Mouse (Mus musculus): Measurements from ENCODE around the gene Cacna1g. TPM values are rescaled to one million over a fixed set of nuclear protein-coding genes. Genes with fewer than 3 reads are reported as not detected.

Cacna1g gene
- polyA plus RNA-seq (2015; fragmentation: Nextera tagmentation; extraction: Ambion mirVana): 15.1 and 20.5 TPM in 2 replicates

- H3K36me3 ChIP-seq (ENCODE audit: control insufficient read depth, insufficient read depth, low read length): no peaks in the 10 kb centered on the region
- peak within 1 kb of the TSS; percentile 68 for H3K4me2 ChIP-seq (ENCODE audit: low read length)
- WGBS: under 1% methylated on average over 31 of the region's 71 CpGs
- peak within 1 kb of the TSS; percentile 87 for H3K27ac ChIP-seq (ENCODE audit: low read depth, low read length)
- peak within 1 kb of the TSS; percentile 92 for H3K9ac ChIP-seq (ENCODE audit: low read depth, low read length)
- H3K4me3 ChIP-seq (ENCODE audit: low read length): peak within 1 kb of the TSS; percentile 80
- no peaks in the 10 kb centered on the region for H3K9me3 ChIP-seq (ENCODE audit: control insufficient read depth, low read length)
- ATAC-seq: peak; percentile 88
- H3K27me3 ChIP-seq (replicated peaks; ENCODE audit: control insufficient read depth, insufficient read depth, low read length): no peaks in the 10 kb centered on the region
- H3K4me1 ChIP-seq (ENCODE audit: control insufficient read depth, insufficient read depth, low read depth, low read length): peaks cover 43% of the 10 kb centered on the region
These were observed at the start of gene Cacna1g for GRCm38 (mm10) chr11:94473707-94474543. TSS of gene Cacna1g (minus strand) at chr11:94474198.

GRCm38 (mm10) chr11:94521219-94521843, 47.3 kb upstream of the Cacna1g start, which contains the start of gene Mycbpap:
TSS of gene Mycbpap (minus strand) at chr11:94521742.
- ATAC-seq: peak; percentile 90
- Histone ChIP-seq H3K9me3 (ENCODE audit: control insufficient read depth, low read length) (no peaks in the 10 kb centered on the region), H3K36me3 (ENCODE audit: control insufficient read depth, insufficient read depth, low read length) (no peaks in the 10 kb centered on the region), H3K27me3 (replicated peaks; ENCODE audit: control insufficient read depth, insufficient read depth, low read length) (no peaks in the 10 kb centered on the region), H3K9ac (ENCODE audit: low read depth, low read length) (peak within 1 kb of the TSS; percentile 71), H3K4me2 (ENCODE audit: low read length) (peak within 1 kb of the TSS; percentile 93), H3K4me3 (ENCODE audit: low read length) (peak within 1 kb of the TSS; percentile 57), H3K4me1 (ENCODE audit: control insufficient read depth, insufficient read depth, low read depth, low read length) (no peaks in the 10 kb centered on the region), H3K27ac (ENCODE audit: low read depth, low read length) (peak within 1 kb of the TSS; percentile 40; the same call in 1 of the 2 replicates)
- 1% methylated on average over 42 of the region's 42 CpGs for WGBS

- WGBS: 59% methylated on average over 9 of the region's 9 CpGs
- H3K27me3 ChIP-seq (replicated peaks; ENCODE audit: control insufficient read depth, insufficient read depth, low read length): no peaks in the 10 kb centered on the region
These were observed 39.5 kb upstream of the Cacna1g start for GRCm38 (mm10) chr11:94513452-94513851.

GRCm38 (mm10) chr11:94508976-94509375, 35.0 kb upstream of the Cacna1g start:
- ATAC-seq: no peak
- Histone ChIP-seq H3K27me3 (replicated peaks; ENCODE audit: control insufficient read depth, insufficient read depth, low read length) (no peaks in the 10 kb centered on the region; the same call in 1 of the 2 replicates), H3K4me1 (ENCODE audit: control insufficient read depth, insufficient read depth, low read depth, low read length) (no peaks in the 10 kb centered on the region), H3K27ac (ENCODE audit: low read depth, low read length) (no peak overlapping the region), H3K9ac (ENCODE audit: low read depth, low read length) (no peak overlapping the region), H3K4me3 (ENCODE audit: low read length) (no peak overlapping the region), H3K4me2 (ENCODE audit: low read length) (no peak overlapping the region), H3K9me3 (ENCODE audit: control insufficient read depth, low read length) (no peaks in the 10 kb centered on the region), H3K36me3 (ENCODE audit: control insufficient read depth, insufficient read depth, low read length) (no peaks in the 10 kb centered on the region)
- 92% methylated on average over 10 of the region's 10 CpGs for WGBS

More at GRCm38 (mm10) chr11:94513452-94513851, 39.5 kb upstream of the Cacna1g start:
- no peak for ATAC-seq
- Histone ChIP-seq H3K9me3 (ENCODE audit: control insufficient read depth, low read length) (no peaks in the 10 kb centered on the region), H3K9ac (ENCODE audit: low read depth, low read length) (no peak overlapping the region), H3K4me2 (ENCODE audit: low read length) (no peak overlapping the region), H3K27ac (ENCODE audit: low read depth, low read length) (no peak overlapping the region), H3K4me1 (ENCODE audit: control insufficient read depth, insufficient read depth, low read depth, low read length) (no peaks in the 10 kb centered on the region), H3K36me3 (ENCODE audit: control insufficient read depth, insufficient read depth, low read length) (no peaks in the 10 kb centered on the region), H3K4me3 (ENCODE audit: low read length) (no peak overlapping the region)

- no peak overlapping the region for H3K9ac ChIP-seq (ENCODE audit: low read depth, low read length)
- 86% methylated on average over 8 of the region's 8 CpGs for WGBS
- H3K27ac ChIP-seq (ENCODE audit: low read depth, low read length): no peak overlapping the region
- H3K4me1 ChIP-seq (ENCODE audit: control insufficient read depth, insufficient read depth, low read depth, low read length): peaks cover 18% of the 10 kb centered on the region
- no peak overlapping the region for H3K4me2 ChIP-seq (ENCODE audit: low read length)
- no peak for ATAC-seq
- H3K27me3 ChIP-seq (replicated peaks; ENCODE audit: control insufficient read depth, insufficient read depth, low read length): peaks cover 2% of the 10 kb centered on the region; the same call in 1 of the 2 replicates
- H3K36me3 ChIP-seq (ENCODE audit: control insufficient read depth, insufficient read depth, low read length): no peaks in the 10 kb centered on the region
- H3K4me3 ChIP-seq (ENCODE audit: low read length): no peak overlapping the region
- H3K9me3 ChIP-seq (ENCODE audit: control insufficient read depth, low read length): no peaks in the 10 kb centered on the region
These were observed 27.5 kb upstream of the Cacna1g start for GRCm38 (mm10) chr11:94501482-94501881.

- no peaks in the 10 kb centered on the region for H3K9me3 ChIP-seq (ENCODE audit: control insufficient read depth, low read length)
- no peak overlapping the region for H3K9ac ChIP-seq (ENCODE audit: low read depth, low read length)
- no peak for ATAC-seq
- H3K36me3 ChIP-seq (ENCODE audit: control insufficient read depth, insufficient read depth, low read length): no peaks in the 10 kb centered on the region
- H3K27ac ChIP-seq (ENCODE audit: low read depth, low read length): no peak overlapping the region
- peak overlapping the region; percentile 60 for H3K4me2 ChIP-seq (ENCODE audit: low read length)
- H3K4me3 ChIP-seq (ENCODE audit: low read length): no peak overlapping the region; the same call in 1 of the 2 replicates
- WGBS: 29% methylated on average over 8 of the region's 8 CpGs
- peaks cover 18% of the 10 kb centered on the region for H3K4me1 ChIP-seq (ENCODE audit: control insufficient read depth, insufficient read depth, low read depth, low read length)
- peaks cover 2% of the 10 kb centered on the region; the same call in 1 of the 2 replicates for H3K27me3 ChIP-seq (replicated peaks; ENCODE audit: control insufficient read depth, insufficient read depth, low read length)
These were observed 26.4 kb upstream of the Cacna1g start for GRCm38 (mm10) chr11:94500362-94500761.

GRCm38 (mm10) chr11:94499661-94500152, 25.7 kb upstream of the Cacna1g start, which contains the start of gene Epn3:
TSS of gene Epn3 (minus strand) at chr11:94499974.
- Histone ChIP-seq H3K4me1 (ENCODE audit: control insufficient read depth, insufficient read depth, low read depth, low read length) (peaks cover 18% of the 10 kb centered on the region), H3K27me3 (replicated peaks; ENCODE audit: control insufficient read depth, insufficient read depth, low read length) (peaks cover 2% of the 10 kb centered on the region; the same call in 1 of the 2 replicates), H3K4me3 (ENCODE audit: low read length) (peak within 1 kb of the TSS; percentile 36), H3K9ac (ENCODE audit: low read depth, low read length) (peak within 1 kb of the TSS; percentile 58), H3K4me2 (ENCODE audit: low read length) (peak within 1 kb of the TSS; percentile 60), H3K36me3 (ENCODE audit: control insufficient read depth, insufficient read depth, low read length) (no peaks in the 10 kb centered on the region), H3K9me3 (ENCODE audit: control insufficient read depth, low read length) (no peaks in the 10 kb centered on the region), H3K27ac (ENCODE audit: low read depth, low read length) (peak within 1 kb of the TSS; percentile 55)
- WGBS: 0% methylated on average over 21 of the region's 26 CpGs
- peak; percentile 40; the same call in 1 of the 2 replicates for ATAC-seq

GRCm38 (mm10) chr11:94499035-94499434, 25.0 kb upstream of the Cacna1g start:
- H3K4me1 ChIP-seq (ENCODE audit: control insufficient read depth, insufficient read depth, low read depth, low read length): peaks cover 18% of the 10 kb centered on the region
- peak overlapping the region; percentile 58 for H3K9ac ChIP-seq (ENCODE audit: low read depth, low read length)
- 8% methylated on average over 2 of the region's 2 CpGs for WGBS
- ATAC-seq: peak; percentile 59
- H3K4me2 ChIP-seq (ENCODE audit: low read length): peak overlapping the region; percentile 60
- peaks cover 2% of the 10 kb centered on the region; the same call in 1 of the 2 replicates for H3K27me3 ChIP-seq (replicated peaks; ENCODE audit: control insufficient read depth, insufficient read depth, low read length)
- peak overlapping the region; percentile 36 for H3K4me3 ChIP-seq (ENCODE audit: low read length)
- H3K27ac ChIP-seq (ENCODE audit: low read depth, low read length): 0 out of 2 replicates have a peak overlapping the region, but pooled peaks have one; percentile 7
- H3K9me3 ChIP-seq (ENCODE audit: control insufficient read depth, low read length): no peaks in the 10 kb centered on the region
- H3K36me3 ChIP-seq (ENCODE audit: control insufficient read depth, insufficient read depth, low read length): no peaks in the 10 kb centered on the region
